In the genomic region with DNA sequence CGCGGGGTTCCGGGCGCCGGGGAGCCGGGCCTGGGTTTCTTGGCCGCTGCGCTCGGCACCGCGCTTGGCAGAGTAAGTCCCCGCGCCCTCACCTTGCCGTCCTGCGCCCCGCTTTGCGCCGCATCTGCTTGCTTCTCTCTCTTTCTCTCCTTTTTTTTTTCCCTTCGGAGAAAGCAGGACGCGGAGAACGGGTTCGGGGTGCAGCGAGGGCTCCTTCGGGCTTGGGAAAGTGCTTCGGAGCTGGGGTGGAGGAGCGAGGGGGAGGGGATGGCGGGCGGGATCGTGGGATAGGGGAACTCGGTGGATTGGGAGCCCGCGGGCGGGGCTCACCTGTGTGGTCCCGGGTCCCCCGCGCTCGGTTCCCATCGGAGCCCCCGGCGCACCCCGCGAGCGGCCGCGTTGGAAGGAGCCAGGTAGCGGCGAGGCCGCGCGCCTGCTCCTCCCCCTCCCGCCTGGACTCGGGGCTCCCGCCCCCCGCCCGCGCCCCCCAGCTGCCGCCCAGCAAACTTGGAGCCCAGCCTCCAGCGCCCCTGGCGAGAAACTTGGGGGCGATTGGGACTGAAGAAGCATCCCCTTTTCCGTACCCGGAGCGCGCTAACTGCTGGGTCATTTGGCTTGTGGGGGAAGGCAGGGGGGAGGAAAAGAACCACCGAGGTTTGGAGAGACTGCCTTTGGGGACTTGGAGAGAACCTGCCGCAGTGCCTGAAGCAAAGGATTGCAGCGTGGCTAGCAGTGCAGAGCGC, we compare ENCODE assay signal across 8 mouse cellular contexts. TPM values are rescaled to one million over a fixed set of nuclear protein-coding genes. Genes with fewer than 3 reads are reported as not detected.
DNase-seq lines count a peak whose midpoint lies in the region; ATAC-seq and TF ChIP-seq lines count a peak whose summit lies in the region.

No protein-coding gene starts in this region.

- TF ChIP-seq POLR2A in brain, embryonic 14.5 days (IDR thresholded peaks at IDR 0.05; ENCODE audit: borderline replicate concordance, extremely low read depth, insufficient read depth, insufficient read length, poor library complexity, severe bottlenecking) = no peak

- H3K36me3 ChIP-seq in forebrain, embryonic 15.5 days = no peaks in the 10 kb centered on the region
- H3K36me3 ChIP-seq in intestine, postnatal 0 days (ENCODE audit: control insufficient read depth, insufficient read depth) = peaks cover 3% of the 10 kb centered on the region; the same call in 1 of the 2 replicates
- H3K36me3 ChIP-seq in lung, postnatal 0 days (ENCODE audit: insufficient read depth, low read length) = no peaks in the 10 kb centered on the region

- peaks cover 42% of the 10 kb centered on the region for H3K4me1 ChIP-seq in forebrain, embryonic 15.5 days
- peaks cover 18% of the 10 kb centered on the region for H3K4me1 ChIP-seq in intestine, postnatal 0 days (replicated peaks; ENCODE audit: control insufficient read depth, insufficient read depth, low read length)
- H3K4me1 ChIP-seq in lung, postnatal 0 days (ENCODE audit: insufficient read depth, low read depth, low read length) = peaks cover 15% of the 10 kb centered on the region; the same call in 1 of the 2 replicates

- peak overlapping the region; percentile 80 for H3K4me2 ChIP-seq in forebrain, embryonic 15.5 days (replicated peaks)
- peak overlapping the region; percentile 82 for H3K4me2 ChIP-seq in intestine, postnatal 0 days (replicated peaks; ENCODE audit: low read depth)
- peak overlapping the region; percentile 67 for H3K4me2 ChIP-seq in lung, postnatal 0 days (replicated peaks; ENCODE audit: low read depth, low read length)

- TF ChIP-seq CTCF in brain, embryonic 14.5 days (IDR thresholded peaks at IDR 0.05; ENCODE audit: borderline replicate concordance, extremely low read depth, insufficient read depth, insufficient read length) = peak; percentile 13; the same call in 1 of the 2 replicates
- TF ChIP-seq CTCF in intestine, postnatal 0 days (IDR thresholded peaks at IDR 0.05; ENCODE audit: low read depth) = peak; percentile 40; the same call in 1 of the 2 replicates
- 0 out of 2 replicates have a peak, but pooled peaks have one; percentile 29 for TF ChIP-seq CTCF in lung, postnatal 0 days (IDR thresholded peaks at IDR 0.05)

- no peaks in the 10 kb centered on the region for H3K27me3 ChIP-seq in forebrain, embryonic 15.5 days
- H3K27me3 ChIP-seq in intestine, postnatal 0 days (replicated peaks; ENCODE audit: control insufficient read depth, insufficient read depth, low read length) = no peaks in the 10 kb centered on the region
- H3K27me3 ChIP-seq in lung, postnatal 0 days (replicated peaks; ENCODE audit: insufficient read depth, low read length) = no peaks in the 10 kb centered on the region

- peak overlapping the region; percentile 97 for H3K27ac ChIP-seq in forebrain, embryonic 15.5 days (replicated peaks)
- H3K27ac ChIP-seq in intestine, postnatal 0 days (ENCODE audit: low read depth, low read length) = peak overlapping the region; percentile 99
- H3K27ac ChIP-seq in lung, postnatal 0 days (ENCODE audit: low read length) = peak overlapping the region; percentile 99

- peak overlapping the region; percentile 93 for H3K4me3 ChIP-seq in forebrain, embryonic 15.5 days
- H3K4me3 ChIP-seq in intestine, postnatal 0 days (ENCODE audit: low read depth, low read length) = peak overlapping the region; percentile 91
- H3K4me3 ChIP-seq in lung, postnatal 0 days (ENCODE audit: low read depth, low read length) = peak overlapping the region; percentile 95

- no peak; the same call in 1 of the 2 replicates for TF ChIP-seq EP300 in lung, postnatal 0 days (IDR thresholded peaks at IDR 0.05)

- WGBS in forebrain, embryonic 15.5 days = under 1% methylated on average over 62 of the region's 69 CpGs
- under 1% methylated on average over 65 of the region's 69 CpGs for WGBS in intestine, postnatal 0 days
- WGBS in lung, postnatal 0 days = under 1% methylated on average over 31 of the region's 69 CpGs

- DNase-seq in urinary bladder, postnatal 14 days (ENCODE audit: low spot score) = peak; percentile 45
- DNase-seq in urinary bladder, postnatal 36 days (ENCODE audit: low spot score in 2 of 2) = no peak
- peak; percentile 81 for DNase-seq in brain, embryonic 14.5 days (ENCODE audit: low read depth)
- DNase-seq in lung, postnatal 0 days (ENCODE audit: low spot score) = peak; percentile 75
- DNase-seq in right cerebral cortex, postnatal 25 days = peak; percentile 35

- no peaks in the 10 kb centered on the region for H3K9me3 ChIP-seq in forebrain, embryonic 15.5 days
- H3K9me3 ChIP-seq in intestine, postnatal 0 days (ENCODE audit: control insufficient read depth) = no peaks in the 10 kb centered on the region
- H3K9me3 ChIP-seq in lung, postnatal 0 days (ENCODE audit: low read length) = no peaks in the 10 kb centered on the region

- H3K9ac ChIP-seq in forebrain, embryonic 15.5 days (replicated peaks) = peak overlapping the region; percentile 88
- peak overlapping the region; percentile 99 for H3K9ac ChIP-seq in intestine, postnatal 0 days (ENCODE audit: low read depth, low read length)
- H3K9ac ChIP-seq in lung, postnatal 0 days (replicated peaks; ENCODE audit: low read depth) = peak overlapping the region; percentile 99

- ATAC-seq in forebrain, embryonic 15.5 days (replicated peaks) = peak; percentile 4; the same call in 1 of the 2 replicates
- no peak for ATAC-seq in intestine, postnatal 0 days
- ATAC-seq in lung, postnatal 0 days = no peak
- no peak for ATAC-seq in granulocyte monocyte progenitor cell, adult 5-6 weeks (replicated peaks; ENCODE audit: poor library complexity, severe bottlenecking)

RNA-seq across cellular contexts. Expression of a gene that starts 0.7 kb away (rescaled TPM):
- 22.3 and 24.1 TPM in 2 replicates for polyA plus RNA-seq in brain, embryonic 14.5 days (2012; rRNA removed)
- 33.0 and 34.0 TPM in 2 replicates for polyA plus RNA-seq in forebrain, embryonic 15.5 days (2015; fragmentation: Nextera tagmentation; extraction: Ambion mirVana)
- polyA plus RNA-seq in intestine, postnatal 0 days (2015; fragmentation: Nextera tagmentation; extraction: Ambion mirVana) = 76.9 and 79.3 TPM in 2 replicates
- 89.7 and 104 TPM in 2 replicates for polyA plus RNA-seq in lung, postnatal 0 days (2015; fragmentation: Nextera tagmentation; extraction: Ambion mirVana)
- 23.6 and 28.1 TPM in 2 replicates for total RNA-seq in granulocyte monocyte progenitor cell, adult 5-6 weeks (2014; fragmentation: Nextera tagmentation)
- total RNA-seq in granulocyte monocyte progenitor cell, adult 5-6 weeks (2017) = 6.9 and 8.9 TPM in 2 replicates

Comparison
In these comparisons a context has a peak if more than half of its experiments do, and no peak if none do; other contexts are left out.
1. DNase-seq: peak in urinary bladder, postnatal 14 days (single experiment), brain, embryonic 14.5 days (single experiment), lung, postnatal 0 days (single experiment) and right cerebral cortex, postnatal 25 days (single experiment); none in urinary bladder, postnatal 36 days (0 of 2).
2. Peak in every context shown above with its lines, with median percentiles within 50 percentile points of each other: CTCF ChIP-seq, H3K27ac ChIP-seq, H3K4me2 ChIP-seq, H3K4me3 ChIP-seq and H3K9ac ChIP-seq.